Mouse (Mus musculus): ENCODE results near the gene Slc6a17. TPM values are rescaled to one million over a fixed set of nuclear protein-coding genes. Genes with fewer than 3 reads are reported as not detected.

Slc6a17 gene
- total RNA-seq, 2 experiments from 2014 or later: 0.94 to 0.95 TPM

Other genes starting within 250 kb of the Slc6a17 start
- 10 to 100 TPM; 50.5 to 53.2 TPM for gene Lamtor5, start 239.2 kb downstream of the Slc6a17 start, total RNA-seq (2021)
- under 1 TPM; 0.16 to 0.18 TPM for gene Slc16a4, start 226.8 kb downstream of the Slc6a17 start, total RNA-seq (2021)
- 10 to 100 TPM; 19.2 to 24.1 TPM for gene Rbm15, start 184.3 kb downstream of the Slc6a17 start, total RNA-seq (2021)
- gene Kcnc4, start 58.5 kb downstream of the Slc6a17 start, total RNA-seq (2021): 10 to 100 TPM; 53.2 to 59.6 TPM
- gene Ubl4b, start 37.1 kb upstream of the Slc6a17 start, total RNA-seq (2021): not detected
- gene Alx3, start 77.0 kb upstream of the Slc6a17 start, total RNA-seq (2021): not detected
- not detected for gene Gm10961, start 113.3 kb upstream of the Slc6a17 start, total RNA-seq (2021)
- gene Strip1, start 113.7 kb upstream of the Slc6a17 start, total RNA-seq (2021): 10 to 100 TPM; 21.4 to 24.1 TPM
- gene Ahcyl1, start 178.5 kb upstream of the Slc6a17 start, total RNA-seq (2021): 10 to 100 TPM; 47.4 to 53.9 TPM
- gene Csf1, start 242.5 kb upstream of the Slc6a17 start, total RNA-seq (2021): 10 to 100 TPM; 14.2 to 21.4 TPM

All from gastrocnemius, postnatal 10 days (tissue).